Mouse (Mus musculus) cerebellum, adult 9-11 months (tissue): ENCODE measurements at regions not wholly inside any gene's neighbourhood (a gene's known extent, or its start where the extent isn't known, plus 50 kb on each side); places are given as distances from the start of the nearest gene placed in this dataset.

Experiments used
- DNase-seq: peaks from one replicate; pipeline ENCODE4 v3.0.0; 2022

DNA sequence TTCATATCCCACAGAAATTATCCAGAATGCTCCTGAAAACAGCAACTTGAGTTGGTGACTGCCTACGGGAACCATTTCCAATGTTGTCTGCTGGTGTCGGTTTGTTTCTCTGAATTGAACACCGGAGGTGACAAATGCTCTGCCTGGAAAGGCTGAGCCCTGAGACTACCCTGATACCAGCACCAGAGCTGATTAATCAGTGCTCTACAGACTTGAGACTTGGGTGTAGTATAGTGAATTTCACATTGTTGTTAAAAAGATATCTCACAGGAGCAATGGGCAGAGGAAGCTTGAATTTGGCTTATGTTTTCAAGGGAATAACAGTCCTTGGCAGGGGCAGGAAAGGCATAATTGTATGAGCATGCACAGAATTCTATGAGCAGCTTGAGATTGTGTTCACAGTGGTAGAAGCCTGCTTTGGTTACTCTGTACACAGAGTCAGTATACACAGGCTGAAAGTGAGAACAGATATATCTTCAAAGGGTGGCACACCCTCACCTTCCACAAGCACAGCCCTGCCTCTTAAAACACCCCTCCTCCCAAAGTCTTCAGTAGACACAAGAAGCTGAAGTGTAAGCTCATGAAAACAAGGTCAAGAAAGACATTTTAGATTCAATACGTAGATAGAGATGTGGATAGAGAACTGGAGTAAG, 447.1 kb downstream of the Meis1 start:
- DNase-seq = no peak

DNA sequence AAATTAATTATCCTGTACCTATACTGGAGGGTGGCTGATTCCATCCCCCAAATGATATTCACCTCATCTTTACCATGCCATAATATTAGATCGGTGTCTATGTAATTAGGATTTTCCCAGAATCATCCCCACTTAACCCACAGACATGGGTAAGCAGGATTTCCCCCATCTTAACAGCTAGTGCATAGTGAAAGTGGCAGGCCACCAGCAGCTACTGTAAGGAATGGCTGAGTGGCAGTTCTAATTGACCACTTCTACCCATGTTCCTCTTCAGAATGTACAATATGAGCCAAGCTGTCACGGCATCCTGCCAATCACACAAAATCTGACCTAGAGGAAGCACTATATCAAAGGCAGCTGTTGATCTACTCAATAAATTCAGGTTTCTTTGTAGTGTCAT, 455.8 kb downstream of the Meis1 start:
- DNase-seq = no peak

DNA sequence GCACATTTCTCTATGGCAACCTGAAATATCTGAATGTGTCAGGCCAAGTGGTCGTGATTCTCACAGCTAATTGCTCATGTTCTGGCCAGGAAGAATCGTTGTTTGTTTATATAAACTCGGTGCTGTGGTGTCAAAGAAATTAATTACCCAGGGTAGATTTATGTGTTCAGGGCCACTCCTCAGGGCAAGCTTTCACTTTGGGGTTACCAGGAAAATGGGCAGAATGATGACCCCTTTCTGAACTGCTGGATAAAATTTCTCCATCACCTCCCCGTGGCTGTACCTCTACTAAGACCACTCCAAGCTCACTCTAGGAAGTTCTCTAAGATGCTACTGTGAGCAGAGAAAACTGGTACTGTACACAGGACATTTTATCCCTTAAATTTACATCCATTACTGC, 460.1 kb downstream of the Meis1 start:
- no peak for DNase-seq

DNA sequence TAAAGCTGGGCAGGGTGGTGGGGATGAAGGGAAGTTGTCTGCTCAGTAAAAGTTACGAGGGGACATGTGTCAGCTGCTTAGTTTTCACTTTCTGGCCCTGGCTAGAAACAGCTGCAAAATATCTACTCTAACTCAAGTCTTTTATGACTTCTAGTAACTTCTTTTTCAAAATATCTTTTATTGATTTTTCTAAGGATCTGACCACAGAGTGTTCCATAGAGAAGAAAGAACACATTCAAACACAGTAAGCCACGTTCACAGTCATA, 483.3 kb downstream of the Meis1 start:
- DNase-seq = no peak

DNA sequence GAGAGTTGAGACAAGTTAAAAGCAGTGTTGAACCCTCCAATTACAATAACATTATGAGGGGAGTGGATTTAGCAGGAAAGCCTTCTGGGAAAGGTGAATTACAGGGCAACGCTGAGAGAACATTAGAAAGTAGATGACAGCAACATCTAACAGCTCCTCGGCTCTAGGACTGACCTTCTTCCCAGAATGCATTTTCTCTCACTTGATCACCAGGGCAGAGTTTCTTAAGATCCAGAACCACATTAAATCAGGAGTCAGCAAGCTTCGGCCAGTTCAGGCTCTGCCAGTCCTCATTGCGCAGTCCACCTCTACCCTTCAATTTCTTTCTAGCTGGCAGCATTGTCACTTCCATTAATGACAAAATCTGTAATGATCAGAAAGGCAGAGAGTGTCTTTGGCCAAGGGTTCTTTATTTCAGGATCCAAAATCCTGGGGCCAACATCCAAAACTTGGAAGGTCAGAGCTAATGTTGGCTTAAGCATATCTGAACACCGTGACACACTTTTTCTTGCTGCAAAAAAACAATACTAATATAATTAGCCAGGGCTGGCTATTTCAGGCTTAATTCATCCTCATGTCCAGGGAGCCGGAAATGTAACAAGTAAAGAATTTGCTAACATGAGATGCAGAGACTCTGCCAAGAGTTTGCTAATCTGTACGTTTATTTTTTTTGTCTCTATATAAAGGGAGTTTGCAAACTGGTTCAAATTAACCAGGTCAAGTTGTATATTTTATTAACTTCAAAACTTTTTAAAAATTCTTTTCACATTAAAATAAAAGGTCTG, 483.8 kb downstream of the Meis1 start:
- DNase-seq = peak; percentile 3

DNA sequence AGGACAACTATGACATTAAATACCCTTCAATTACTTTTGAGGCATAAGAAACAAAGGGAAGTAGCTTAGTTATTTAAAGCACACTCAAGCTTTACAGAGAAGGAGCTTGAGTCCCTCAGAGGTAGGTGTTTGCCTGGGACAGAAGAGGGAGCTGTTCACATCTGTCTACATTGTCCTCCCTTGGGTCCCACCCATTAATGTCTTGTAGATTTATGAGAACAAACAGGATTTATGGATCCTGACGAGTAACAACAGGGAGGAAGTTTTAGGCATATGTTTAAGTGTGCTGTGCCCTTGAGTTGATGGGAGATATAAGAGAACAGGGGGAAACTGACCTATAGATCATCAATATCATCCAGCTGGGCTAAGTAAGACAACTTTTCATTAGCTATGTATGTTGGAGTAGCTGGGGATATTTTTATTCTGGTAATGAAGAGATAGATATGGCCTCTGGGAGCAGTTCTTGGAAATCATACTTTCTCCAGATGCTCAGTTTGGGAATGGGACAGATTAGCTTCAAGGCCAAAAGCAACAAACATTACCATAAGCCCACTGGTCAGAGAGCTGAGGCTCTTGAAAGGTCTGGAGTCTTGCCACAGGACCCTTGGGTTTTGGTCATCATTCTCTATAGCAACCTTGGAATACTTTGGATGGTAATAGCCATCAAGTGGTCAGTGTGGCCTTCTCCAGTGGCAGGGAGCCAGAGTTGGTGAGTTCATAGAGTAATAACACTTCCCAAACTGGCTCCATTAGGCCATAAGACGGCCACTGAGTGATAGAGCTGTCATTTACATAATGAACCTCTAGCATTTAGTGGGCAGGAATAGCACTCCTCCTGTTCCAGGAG, 487.3 kb downstream of the Meis1 start:
- no peak for DNase-seq

DNA sequence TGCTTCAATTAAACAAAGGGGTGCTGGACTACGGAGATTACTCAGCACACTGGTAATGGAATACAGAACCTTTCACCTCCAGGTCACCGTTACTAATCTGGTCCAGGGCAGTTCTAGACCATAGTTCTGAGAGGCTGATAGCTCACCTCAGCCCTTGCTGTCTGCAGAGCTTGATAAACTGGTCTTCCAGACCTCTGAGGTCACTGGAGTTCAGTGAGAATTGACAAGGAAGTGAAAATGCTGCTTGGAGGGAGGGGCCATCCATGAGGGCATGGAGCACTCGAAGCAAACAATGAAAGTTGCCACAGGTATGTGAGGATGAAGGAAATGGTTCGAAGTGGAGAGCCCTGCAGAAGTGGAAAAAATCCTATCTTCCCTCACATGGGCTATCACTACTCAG, 490.2 kb downstream of the Meis1 start:
- no peak for DNase-seq

DNA sequence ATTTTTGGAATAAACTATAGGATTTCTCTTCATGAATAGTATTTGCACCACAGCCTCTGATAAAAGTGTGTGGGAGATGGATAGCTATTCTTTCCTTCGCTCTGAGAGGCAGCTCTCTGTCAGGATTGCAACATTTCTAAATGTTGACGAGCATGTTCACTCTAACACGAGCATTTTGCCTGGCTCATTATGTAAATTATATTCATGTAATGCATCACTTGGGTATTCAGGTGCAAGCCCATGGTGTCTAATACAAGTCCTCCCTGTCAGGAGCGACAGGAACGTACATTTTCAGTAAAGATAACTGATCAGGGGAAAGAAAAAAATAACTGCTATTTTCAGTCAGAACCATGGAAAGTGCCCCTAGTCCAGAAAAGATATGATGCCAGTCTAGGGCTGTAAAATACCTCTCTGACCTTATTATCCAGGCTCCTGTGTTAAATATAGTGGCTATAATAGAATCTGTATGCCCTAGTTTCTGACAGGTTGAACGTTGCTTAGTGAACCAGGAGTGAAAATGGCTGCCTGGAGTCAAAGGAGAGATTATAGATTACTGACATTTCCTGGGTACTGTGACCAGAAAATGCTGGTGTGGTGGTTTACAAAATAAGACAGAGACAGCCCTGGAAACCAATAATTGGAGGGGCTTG, 523.6 kb downstream of the Meis1 start:
- no peak for DNase-seq

DNA sequence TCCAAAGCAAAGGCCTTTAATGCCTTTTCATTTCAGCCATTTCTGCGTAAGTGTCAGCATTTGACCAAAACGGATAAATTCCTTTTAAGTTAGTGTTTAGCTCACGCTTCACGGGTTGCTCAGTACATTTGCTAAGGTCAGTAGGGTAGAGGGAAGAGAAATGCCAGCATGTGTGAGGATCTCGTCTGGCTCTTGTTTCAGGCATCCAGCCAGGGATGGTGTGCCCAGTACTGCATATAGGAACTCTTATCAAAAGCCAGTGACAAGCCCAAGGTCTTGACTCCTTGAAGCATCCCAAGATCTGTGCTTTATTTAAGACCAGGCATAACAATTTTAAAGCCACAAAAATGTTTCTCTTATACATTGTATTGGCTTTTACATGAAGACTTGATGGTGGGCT, 524.8 kb downstream of the Meis1 start:
- no peak for DNase-seq

DNA sequence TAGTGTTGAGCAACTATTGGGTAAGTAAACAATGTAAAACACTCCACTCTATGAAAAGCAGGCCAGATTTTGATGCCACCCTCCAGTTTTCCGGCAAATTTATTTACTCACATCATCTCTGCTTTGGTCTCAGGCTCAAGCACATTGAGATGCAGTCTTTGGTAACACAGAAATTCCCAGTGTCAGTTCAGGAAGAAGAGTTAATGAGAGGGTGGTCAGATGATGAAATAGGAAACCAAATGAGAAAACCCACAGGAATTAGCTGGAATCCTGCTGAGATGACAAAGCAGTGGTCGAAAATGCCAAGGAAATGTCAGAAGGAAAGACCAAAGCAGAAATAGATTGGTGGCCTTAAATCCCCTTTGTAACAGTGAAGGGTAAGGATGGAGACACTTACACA, 525.7 kb downstream of the Meis1 start:
- no peak for DNase-seq

DNA sequence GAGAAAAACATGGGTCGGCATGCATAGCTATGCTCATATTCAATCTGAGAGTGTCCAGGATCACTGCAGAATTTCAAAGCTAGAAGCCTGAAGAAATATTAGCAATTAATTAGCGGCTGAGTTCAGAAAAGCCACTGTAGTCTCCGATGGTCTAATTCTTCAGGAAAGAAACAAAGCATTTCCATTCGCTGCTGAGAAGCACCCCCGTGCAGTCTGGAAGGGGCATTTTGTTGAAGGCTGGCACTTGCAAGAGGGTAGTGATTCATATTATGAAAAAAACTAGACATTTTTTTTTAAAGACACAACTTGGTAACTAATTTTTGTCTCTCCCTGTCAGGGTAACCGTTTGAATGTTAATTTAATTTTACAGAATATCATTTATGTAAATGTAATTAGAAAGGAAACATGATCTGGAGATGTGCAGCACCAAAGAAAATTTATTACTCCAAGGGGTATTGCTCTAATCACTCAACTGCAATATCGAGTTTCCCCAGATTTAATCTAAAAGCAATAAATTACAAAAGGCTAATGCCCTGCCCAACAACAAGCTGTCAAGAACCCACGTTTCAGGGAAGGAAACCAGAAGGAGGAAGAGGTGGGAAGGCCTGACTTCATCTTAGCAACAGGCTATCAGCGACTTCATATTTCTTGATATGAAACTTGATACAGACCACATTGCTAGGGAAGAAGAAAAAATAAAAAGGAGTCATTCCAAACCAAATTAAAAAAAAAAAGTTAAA, 529.1 kb downstream of the Meis1 start:
- no peak for DNase-seq

DNA sequence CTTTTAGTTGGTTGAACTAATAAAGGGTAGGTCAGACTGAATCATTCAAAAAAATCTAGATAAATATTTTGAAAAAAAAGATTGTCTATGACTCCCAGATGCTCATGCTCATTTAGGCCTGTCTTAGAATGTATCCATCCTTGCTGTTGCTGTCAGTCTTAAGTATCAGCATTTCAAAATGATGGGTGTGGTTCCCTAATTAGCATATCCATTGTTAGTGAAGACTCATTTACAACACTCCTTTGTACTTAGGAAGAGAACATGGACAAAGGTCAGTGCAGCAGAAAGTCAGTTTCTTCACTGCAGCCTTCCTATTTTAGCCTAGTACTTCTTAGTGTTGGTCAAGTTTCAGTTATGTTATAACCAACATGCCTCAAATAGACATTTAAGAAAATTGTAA, 525.2 kb upstream of the Etaa1 start:
- no peak for DNase-seq

DNA sequence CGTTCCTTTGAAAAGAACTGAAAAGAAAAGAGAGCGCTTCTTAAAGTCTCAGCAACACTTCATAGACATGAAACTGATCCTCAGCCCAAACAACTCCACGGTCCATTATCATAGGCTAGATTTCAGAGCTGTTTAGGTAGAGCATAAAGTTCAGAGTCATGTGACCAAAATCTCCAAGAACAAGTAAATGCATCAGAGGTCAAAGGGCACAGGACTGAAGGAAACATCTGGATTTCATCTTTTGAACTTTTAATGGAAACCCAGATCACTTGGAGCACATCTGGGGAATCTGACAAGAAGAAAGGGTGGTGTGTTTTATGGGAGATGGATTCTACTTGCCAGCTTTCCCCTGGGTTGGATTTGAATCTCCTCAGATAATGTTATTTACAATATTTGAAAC, 497.6 kb upstream of the Etaa1 start:
- no peak for DNase-seq

DNA sequence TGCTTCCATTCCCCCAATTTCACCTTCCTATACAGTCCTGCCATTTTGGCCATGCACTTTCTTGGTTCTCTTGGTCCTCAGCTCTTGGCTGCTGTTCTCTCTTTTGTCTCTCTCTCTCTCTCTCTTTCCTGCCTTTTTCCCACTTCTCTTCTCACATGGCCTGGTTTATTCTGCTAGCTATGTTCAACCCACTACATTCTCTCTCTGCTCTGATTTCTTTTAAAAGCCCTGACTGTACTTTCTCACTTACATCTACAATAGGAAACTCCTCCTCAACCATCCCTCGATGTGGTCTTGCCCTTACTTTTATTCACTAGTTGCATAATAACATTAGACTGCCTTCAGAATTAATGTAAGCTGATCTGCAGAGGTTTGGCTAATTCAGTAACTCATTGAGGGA, 495.2 kb upstream of the Etaa1 start:
- DNase-seq = no peak

DNA sequence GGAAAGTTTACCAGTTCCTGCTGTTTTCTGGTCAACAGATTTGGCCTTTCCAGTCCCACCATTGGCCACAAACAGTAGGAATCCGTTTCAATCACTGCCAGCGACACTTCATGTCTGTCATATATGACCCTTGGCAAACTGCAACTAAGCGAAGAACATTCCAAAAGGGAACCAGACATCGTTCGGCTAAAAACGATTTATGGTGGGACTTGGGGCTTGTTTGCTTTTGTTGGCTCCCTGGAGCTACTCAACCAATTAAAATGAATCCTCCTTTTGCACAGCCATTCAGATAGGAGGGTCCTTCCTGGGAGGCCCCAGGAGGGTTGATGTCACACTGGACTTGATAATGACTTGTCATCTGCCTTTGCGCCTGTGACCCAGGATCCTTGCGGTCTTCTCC, 490.9 kb upstream of the Etaa1 start:
- no peak for DNase-seq

DNA sequence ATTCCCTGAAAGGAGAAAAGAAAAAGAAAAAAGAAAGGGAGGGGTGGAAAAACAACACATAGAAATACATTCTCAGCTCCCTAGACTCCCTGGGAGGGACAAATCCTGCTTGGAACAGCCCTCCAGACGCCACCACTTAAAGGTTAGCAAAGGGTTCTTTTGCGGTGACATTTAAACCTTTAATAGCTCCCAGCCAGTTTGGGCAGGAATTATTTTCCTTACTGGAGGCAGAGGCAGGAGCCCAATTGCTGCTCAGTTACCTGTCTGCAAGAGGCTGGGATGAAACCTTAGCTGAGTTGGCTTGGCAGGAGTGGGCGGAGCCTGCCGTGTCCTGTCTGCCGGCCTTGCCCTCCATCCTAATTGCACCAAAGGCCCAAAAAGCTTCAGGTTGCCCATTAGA, 490.4 kb upstream of the Etaa1 start:
- no peak for DNase-seq

DNA sequence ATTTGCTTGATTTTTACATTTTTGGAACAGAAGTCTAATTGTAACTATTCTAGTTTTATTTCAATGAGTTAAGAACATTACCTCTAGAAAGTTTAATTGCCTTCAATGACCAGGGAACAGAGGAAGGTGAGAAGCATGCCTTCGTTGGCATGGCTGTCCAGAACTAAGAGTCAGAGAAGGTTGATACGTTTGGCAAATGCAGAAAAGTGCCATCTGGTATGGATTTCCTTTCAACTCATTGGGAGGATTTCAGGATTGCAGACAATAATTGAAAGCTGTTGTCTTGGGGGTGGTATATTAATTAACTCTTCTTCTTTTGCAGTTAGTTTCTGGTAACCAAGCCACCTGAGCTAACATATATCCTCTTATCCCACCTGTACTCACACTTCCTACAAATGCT, 489.5 kb upstream of the Etaa1 start:
- no peak for DNase-seq

DNA sequence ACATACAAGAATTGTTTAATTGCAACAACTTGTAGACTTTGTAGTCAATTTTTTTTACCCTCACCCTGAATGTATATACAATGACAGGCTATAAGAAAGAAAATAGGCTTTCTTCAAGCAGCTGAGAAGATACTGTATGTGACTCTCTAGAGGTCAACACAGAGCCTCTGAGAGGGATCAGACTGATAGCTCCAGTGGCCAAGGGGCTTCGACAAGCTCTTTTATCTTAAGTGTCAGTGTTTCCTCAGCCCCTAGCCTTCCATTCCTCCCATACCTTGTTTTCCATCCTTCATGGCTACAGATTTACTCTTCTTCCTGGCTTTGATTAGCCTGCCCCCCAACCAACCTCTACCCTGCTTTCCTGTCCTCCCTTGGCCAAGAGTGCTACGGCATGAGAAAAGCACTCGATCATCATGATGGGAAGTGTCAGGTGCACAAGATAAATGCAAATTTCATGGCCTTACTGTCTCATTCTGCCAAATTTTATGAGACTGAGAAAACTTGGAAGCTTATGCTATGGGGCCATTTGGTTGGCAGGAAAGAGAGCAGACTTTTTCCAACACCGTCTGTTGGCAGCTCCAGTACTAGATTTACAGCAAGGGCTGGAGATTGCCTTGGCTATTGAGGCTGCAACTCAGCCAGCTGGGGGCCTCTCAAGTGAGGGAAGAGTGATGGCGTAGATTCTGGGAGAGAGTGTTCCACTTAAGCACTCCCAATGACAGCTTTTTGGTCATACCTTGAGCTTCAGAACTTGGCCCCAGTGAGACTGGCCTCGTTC, 484.3 kb upstream of the Etaa1 start:
- peak; percentile 67 for DNase-seq

DNA sequence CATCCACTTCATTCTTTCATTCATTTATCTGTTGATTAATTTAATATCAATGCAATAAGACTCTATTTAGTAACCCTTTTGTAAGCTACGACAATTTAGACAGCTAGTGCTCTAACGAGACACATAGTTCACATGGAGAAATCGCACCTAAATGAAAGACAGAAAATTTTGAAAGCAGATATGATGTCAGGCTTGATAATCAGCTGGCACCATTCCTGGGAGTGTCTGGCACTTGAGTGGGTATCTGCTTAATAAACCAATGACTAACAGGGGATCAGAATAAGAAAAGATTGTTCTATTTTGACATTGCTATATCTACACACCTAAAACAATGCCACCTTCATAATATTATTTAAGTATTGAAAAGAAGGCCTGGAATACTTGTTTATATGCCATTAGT, 467.4 kb upstream of the Etaa1 start:
- DNase-seq = no peak

DNA sequence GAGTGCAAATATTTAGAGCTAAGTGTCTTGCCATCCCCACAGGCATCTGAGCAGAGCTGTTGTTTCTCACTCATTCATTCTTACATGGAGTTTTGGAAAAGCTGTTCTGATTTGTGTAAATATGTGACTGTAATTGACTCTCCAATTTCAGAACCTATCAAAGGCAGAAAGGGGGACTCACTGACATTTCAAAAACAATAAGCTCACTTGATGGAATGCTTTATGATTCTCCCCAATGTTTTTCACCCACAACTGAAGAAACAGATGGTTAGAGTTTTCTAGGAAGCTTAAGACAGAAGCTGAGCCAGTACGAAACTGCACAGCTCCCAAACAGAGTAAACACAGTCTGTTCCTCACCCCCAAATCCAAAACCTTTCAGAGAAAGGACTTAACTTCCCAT, 460.1 kb upstream of the Etaa1 start:
- no peak for DNase-seq

DNA sequence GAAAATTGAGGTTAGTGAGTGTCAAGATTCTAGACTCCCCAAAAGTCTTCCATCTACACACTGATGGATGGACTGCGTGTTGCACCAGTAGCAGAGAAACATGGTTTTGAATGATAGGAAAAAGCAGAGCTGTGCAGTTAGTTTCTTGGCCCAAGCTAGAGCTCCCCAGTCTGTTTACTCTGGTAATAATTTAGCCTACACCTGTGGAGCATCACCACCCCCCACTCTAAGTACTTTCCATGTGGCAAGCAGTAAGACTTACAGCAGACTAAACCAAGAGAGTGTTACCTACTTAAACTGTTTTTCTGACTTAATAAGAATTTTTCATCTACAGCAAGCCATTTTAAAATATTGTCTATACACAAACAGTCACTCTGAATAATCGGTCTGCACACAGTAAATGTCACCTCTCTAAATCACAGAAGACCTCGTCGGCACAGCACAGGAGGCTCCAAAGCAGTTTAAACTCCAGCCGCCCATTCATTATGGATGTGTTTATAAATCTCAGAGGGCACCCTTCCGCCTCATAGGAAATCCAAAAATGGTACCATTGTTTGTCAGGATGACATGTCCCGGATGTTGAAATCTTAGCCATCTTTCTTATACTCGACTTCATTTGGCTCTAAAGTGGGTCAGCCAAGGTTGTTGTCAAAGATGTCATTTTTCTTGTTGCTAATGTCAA, 454.5 kb upstream of the Etaa1 start:
- no peak for DNase-seq

DNA sequence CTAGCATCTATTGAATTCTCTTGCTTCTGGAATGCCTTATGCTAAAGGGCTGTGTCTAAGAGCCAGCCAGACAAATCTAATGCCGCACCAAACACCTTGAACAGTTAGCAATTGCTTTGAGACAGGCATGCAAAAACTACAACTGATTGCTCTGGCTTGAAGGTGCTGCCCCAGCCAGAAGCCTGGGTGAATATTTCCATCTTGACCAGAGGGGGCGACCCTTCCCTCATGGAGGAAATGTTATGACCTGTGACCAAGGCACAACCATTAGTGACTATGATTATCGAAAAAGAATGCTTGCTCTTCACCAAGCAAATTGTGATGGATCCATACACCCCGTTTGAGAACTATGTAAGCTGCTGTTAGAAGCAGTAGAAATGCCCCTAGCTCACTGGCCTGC, 445.9 kb upstream of the Etaa1 start:
- DNase-seq = no peak
